Mouse (Mus musculus) T-helper 1 cell (primary cell): ENCODE measurements around the gene Spa17.

Experiments used
- in situ Hi-C: fragments of 300-600 bp; cut with MboI, MseI; formaldehyde crosslinking; loops from one replicate; pipeline ENCODE4 v1.15.1; 2025; ENCODE audit warnings: high pct_unique_total_duplicates

Gene Spa17

GRCm38 (mm10) chr9:37567019-37567418, 46.5 kb downstream of the Spa17 start:
- in situ Hi-C loops: no loop called here

DNA sequence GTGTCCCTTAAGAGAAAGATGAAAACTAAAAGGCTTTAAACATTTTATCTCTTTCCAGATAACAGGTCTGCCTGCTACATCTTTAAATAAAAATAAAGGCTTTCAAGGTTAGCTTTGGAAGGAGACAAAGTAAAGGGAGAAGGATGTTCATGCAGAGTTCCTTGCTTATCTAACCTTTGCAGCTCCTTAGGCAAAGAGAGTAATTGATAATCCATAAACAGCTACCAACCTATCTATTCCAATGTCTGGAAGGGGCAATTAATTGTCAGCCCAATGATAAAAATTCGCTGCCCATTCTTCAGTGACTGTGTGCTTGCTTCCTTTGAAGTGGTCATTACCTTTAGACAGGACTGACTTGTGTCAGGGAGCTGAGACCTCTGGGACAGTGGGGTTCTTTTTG, 49.7 kb downstream of the Spa17 start:
- in situ Hi-C loops: no loop called here

DNA sequence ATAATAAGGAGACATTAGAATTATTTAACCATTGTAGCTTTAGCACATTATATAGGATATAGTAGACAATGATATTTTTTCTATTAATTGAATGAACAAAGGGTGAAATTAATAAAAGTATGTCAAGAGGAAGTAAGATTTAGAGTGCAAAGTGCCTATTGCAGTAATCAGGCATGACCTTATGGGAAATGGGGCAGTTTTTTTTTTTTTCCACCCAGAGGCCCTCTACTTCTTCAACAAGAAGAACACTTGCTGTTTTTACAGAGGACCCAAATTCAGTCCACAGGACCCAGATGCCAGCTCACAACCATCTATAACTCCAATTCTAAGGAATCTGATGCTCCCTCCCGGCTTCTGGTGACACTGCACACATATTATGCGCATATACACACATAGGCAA, 52.9 kb downstream of the Spa17 start:
- in situ Hi-C loops: no loop called here

- in situ Hi-C loops: no loop called here
Measured at GRCm38 (mm10) chr9:37556366-37556765, 57.2 kb downstream of the Spa17 start.

DNA sequence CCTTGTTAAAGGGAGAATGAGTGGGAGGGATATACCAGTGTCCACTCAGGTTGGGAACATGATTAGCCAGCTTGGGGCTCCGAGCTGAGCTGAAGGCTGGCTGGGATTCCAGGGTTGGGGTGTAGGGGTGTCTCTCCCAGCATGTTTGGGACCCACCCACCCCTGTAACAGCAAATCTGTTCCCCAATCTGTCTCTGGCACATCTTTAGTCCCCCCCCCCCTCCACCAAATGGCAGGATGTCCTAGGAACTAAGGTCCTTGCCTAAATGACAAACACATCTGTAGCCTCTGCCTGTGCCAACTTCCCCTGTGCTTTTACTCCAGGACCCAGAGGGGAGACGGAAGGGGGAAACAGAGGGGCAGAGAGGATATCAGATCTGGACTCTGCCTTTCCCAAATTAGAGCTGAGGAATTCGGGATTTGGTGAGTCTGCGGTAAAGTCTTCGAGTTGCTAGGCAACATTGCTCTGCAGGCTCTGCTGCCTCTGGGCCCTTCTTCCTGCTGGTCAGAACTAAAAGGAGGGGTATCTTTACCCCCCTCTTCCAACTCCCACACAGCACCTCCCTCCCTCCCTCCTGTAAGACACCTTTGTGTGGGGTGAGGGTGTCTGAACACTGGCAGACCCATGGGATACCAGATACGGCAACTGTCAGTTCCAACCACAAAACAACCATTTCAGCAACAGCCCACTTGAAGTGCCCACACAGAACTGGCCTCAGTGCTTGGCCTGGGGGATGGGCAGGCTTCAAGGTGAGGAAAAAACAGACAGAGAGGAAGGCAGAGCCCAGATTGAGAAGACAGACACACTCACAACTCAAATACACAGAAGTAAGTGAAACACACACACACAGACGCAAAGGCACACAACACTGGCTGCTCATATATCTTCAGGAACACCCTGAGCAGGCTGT, 58.4 kb downstream of the Spa17 start, which contains the start of gene Siae:
Siae (plus strand) TSS at position 861 of the 911 bp plus-strand sequence.
- in situ Hi-C loops: no loop called here

- in situ Hi-C loops: no loop called here
Measured at GRCm38 (mm10) chr9:37554279-37554678, 59.2 kb downstream of the Spa17 start.
